Mouse (Mus musculus) inflammation-experienced regulatory T-cells, adult 6 months (primary cell): Measurements from ENCODE around the gene Fndc3b. TPM values are rescaled to one million over a fixed set of nuclear protein-coding genes. Genes with fewer than 3 reads are reported as not detected.
"Not testable (repeated sequence)": the region's sequence is repeated elsewhere in the genome, so short reads cannot be mapped to it uniquely, and the experiment has no call there.

Experiments used
- ATAC-seq: one replicate; pipeline ENCODE4 v1.8.0; 2017
- polyA plus RNA-seq, 3 experiments: library from polyadenylated mRNA; unstranded; fragments of 100-300 nt; shearing (Covaris generic); gene quantifications; one replicate each; pipeline ENCODE4 v1.2.1; 2017

Fndc3b gene
- polyA plus RNA-seq, 3 experiments from 2014 or later, result 0.26 to 0.42 (median 0.28) TPM

DNA sequence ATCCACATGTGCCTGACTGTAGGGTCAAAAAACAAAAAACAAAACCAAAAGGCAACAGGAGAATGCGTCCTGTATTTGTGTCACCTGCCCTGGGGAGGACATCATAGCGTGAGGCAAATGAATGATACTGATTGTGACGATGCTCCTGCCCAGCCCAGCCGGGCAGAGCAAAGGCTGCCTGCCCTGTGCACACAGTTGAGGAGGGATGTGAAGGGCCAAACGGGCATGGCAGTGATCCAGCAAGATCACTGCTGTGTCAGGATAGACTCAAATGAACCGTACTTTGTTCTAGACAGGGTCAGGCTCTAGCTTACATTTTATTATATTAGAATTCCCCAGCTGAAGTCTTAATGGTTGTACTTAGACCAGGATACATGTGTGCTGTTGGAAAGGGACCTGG lies 219.3 kb downstream of the Fndc3b start:
- ATAC-seq, result no peak

DNA sequence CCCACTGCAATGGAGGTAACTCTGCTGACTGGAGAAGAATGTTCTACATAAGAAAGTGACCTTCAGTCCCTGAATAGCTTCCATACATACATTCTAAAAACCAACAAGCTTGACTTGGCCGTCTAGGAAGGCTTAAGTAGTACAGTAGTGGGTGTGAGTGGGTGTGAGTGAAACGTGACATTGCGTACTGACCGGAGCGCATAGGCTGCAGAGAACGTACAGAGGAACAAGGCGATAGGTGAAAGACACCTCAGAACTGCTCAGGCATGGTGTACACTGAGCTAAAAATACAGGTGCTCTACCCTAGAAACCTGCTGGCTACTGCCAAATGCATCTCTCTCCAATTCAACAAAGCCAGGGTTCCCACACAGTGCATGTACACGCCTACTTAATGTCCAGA lies 219.7 kb downstream of the Fndc3b start:
- no peak for ATAC-seq

DNA sequence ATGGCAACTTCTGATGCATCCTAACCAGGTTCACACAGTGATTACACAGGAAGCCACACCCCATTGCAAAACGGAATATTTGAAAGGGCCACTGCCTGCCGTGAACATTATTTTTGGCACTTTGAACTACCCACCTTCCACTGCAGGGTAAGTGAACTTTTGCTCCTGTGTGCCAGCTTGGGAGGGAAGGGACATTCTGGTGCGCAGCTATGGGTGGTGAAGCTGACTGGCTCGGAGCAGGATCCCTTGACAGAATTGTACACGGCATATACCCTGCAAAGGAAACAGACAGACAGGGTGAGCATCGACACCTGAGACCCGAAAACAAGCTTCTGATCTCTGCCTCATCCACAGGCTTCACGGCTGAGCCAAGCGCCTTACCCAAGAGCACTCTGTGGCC lies 220.2 kb downstream of the Fndc3b start:
- no peak for ATAC-seq

DNA sequence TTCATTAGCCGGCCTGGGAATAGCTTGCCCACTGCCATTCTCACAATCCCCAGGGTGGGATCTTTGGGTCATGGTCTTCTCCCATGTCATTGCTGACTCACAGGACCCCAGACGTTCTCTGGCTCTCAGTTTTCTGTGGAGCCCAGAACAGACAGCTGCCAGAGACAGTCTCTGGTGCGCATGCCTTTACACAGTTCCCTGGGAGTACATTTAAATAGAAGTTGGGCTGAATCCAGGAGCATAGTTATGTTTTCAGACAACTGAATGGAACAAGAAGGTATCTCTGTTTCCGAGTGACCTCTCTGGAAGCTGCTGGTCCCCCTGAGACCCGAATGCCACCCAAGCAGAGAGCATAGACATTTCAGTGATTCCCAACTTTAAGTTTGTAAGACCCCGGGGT lies 221.6 kb downstream of the Fndc3b start:
- ATAC-seq, result no peak

DNA sequence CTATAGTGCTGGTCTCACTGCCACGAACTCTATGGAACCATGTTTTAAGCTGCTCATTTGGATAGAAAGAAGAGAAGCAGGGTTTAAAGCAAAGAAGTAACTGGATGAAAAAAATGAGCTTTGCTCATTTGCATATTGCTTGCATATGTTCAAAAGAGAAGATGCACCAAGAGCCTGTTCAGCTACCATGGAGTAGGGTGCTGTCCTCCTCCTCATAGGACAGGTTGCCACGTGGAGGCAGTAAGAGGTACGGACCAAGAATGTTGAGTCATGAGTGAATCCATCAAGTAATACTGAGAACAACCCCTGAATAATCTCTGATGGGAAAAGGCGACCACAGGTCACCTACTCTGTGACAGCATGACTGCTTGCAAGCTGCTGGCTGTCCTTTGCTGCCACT lies 226.0 kb downstream of the Fndc3b start:
- no peak for ATAC-seq

DNA sequence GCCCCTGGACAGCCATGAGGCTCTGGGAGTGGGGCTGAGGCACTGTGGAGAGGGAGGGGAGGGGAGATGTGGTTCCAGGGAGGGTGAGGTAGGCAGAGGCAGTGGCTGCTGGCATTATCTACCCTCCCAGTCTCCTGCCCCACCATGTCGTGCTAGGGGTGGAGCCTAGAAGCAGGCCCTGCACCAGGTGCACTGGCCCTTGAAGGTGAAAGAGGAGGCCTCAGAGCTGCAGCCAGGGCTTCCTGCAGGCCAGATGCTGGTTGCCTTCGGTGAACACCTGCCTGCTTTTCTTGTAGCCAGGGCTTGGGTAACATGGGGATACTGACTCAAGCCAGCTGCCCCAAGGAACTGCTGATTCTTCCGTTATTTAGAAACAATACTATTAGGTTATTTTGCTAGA lies 226.4 kb downstream of the Fndc3b start:
- ATAC-seq, result no peak

DNA sequence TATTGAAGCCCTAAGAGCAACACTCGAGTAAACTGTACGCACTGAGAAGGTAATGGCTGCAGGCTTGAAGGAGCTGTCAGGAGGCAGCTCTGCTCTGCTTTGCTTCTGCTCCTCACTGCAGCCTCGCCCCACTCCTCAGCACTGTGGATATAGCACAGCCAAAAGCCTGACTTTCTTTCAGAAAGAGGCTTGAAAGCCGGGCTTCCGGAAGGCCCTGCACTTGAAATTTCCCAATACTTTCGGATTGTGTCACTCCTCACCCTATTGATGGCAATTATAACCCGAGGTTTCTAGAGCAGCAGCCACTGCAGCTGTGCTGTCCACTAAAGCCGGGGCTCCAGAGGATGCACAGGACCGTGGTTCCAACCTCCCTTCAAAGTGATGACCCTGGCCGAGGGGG lies 227.3 kb downstream of the Fndc3b start:
- ATAC-seq, result no peak

DNA sequence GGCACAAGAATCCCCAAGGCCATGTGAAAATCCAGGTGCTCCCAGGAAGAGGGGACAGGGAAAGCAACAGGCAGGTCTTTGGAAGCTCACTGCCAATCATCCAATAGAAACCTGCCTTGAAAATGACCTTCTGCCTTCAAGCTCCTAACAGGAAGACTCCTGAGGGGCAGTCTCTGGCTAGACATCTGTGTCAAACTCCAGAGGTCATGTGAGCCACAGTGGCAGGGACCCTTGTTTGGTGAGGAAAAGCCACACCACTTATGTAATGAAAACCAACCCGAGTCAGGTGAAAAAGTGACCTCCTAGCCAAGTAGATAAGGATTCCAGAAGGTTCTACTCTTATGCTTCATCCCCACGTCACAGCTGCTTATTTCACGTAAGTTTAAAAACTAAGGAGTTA lies 227.8 kb downstream of the Fndc3b start:
- no peak for ATAC-seq

DNA sequence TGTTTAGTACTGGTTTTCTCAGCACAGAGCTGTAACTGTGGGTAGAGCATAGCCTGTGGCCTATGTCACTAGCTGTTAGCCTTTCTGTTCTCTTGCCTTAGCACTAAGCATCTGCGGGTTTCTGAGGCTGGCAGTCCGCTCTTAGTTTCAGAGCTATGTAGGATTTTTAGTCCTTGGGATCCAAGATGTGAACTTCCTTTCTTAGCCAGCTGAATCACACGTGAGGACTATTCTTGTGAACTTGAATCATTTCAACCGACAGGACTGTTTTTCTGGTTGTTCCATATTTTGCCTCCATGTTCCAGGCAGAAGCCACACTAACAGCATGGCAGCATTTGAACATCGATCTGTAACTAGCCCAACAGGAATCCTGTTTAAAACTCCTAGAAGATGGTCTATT lies 229.4 kb downstream of the Fndc3b start:
- no peak for ATAC-seq

DNA sequence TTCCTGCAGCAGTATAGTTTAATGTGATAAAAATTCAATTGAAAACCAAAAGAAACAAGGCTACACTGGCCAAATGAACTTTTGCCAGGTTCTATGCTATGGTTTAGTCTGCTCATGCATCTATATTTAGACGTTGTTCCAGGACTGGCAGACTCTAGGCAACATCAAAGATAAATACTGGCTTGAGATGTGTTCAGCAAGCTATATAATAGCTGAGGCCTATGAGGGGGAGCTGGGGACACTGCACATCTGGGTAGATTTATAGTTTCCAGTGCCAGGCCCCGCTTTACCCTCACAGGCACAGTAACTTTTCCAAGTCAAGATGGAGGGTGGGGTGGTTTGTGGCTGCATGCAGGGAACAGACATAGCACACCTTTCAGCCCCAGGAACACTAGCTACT lies 231.7 kb downstream of the Fndc3b start:
- ATAC-seq, result no peak

DNA sequence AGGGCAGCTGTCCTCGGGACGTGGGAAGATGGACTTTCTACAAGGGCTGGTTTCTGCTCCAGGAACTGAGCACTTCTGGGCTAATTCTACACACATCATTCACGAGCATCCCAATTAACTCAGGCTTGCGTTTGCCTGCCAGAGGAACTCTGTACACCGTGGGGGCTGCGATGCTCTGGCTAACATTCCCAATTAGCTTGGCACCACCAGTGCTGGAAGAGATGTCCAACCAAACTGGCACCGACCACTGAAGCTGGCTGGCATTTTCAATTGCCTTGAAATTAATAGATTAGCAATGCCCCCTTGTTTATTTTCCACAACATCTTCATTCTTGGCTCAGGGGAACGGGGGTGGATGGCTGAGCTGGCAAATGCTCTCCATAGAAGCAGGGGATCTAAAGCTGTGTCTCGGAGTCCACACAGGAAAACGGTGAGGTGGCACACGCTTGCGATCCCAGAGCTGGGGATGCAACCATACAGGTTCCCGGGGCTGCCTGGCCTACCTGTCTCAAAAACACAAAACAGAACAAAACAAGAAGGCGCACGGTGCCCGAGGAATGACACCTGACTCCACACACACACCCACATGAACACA lies 232.4 kb downstream of the Fndc3b start:
- ATAC-seq, result no peak

DNA sequence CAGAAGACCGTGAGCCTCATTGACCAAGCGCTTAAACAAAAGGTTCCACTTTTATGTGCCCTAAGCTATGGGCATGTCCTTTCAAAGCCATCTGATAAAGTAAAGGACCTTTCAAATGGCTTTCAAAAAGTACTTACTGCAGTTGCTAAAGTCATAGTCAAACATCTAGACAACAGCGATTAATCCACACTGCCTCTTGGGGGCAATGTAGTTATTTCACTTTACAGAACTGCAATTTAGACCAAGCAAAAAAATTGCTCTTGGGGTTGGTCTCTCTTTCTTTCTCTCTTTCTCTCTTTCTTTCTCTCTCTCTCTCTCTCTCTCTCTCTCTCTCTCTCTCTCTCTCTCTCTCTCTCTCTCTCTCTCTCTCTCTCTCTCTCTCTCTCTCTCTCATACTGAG lies 233.4 kb downstream of the Fndc3b start:
- ATAC-seq, result not testable (repeated sequence)

DNA sequence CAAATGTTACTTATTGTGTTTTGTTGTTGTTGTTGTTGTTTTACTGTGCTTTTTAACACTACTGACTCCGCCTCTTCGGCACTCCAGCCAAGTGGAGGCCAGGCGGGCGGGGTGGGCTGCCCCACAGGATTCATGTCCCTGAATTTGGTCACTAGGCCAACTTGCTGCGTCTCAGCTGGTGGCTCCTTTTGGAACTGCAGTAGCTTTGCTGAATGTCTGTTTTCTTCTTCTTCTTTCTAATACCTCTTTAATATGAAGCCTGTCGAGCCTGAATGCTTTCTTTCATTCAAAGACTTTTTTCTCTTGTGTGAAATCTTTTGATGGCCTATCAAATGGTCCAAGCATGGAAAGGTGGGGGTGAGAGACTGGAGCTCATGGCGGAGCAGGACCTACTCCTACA lies 235.2 kb downstream of the Fndc3b start:
- ATAC-seq, result no peak

DNA sequence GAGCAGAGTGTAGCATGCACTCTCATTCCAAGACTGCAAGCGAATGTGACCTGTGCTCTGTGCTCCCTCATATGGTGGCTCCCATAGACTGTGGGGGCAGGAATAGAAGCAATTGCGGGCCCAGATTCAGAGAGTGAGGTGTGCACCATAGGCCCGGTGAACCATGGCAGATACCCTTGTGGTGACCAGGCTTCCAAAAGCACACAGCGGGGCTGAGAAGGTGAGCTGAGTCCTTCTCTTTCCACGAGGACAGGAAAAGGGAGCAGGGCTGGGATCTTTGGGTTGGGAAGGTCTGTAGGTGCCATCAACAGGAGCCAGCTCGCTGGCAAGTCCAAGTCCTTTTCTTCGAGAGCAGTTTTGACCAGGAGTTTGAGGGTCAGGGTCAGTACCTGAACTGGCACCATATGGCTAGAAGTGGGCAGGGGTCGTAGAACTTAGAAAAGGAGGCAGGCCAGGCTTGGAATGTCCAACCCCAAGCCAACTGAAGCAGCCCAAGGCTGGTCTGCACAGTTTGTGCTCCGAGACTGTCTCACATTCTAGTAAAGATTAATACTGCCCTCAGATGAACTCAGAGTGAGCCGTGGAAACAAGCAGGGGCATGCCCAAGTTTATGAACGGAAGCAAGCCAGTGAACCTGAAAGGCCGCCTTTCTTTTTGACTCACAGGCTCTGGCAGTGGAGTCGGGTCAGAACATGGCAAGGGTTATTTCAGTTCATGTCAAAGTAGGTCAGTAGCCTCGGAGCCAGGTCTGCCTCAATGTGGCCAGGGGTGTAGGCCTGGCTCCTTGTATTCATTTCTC lies 237.1 kb downstream of the Fndc3b start:
- no peak for ATAC-seq

DNA sequence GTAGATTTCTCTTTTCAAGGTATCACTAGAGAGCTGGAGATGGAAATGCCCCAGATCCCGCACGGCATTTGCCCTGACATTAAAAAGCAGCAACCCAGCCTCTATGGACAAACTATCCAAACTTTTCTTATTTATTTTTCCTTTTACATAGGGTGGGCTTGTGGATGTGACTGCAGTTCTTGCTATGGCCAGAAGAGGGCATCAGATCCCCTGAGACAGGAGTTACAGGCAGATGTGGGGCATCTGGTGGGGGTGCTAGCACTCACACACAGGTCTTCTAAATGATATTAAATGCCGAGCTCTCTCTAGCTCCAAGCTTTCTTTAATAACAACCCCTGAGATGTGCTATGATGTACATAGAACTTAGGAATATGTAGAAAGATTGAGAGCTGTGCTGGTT lies 238.3 kb downstream of the Fndc3b start:
- no peak for ATAC-seq

DNA sequence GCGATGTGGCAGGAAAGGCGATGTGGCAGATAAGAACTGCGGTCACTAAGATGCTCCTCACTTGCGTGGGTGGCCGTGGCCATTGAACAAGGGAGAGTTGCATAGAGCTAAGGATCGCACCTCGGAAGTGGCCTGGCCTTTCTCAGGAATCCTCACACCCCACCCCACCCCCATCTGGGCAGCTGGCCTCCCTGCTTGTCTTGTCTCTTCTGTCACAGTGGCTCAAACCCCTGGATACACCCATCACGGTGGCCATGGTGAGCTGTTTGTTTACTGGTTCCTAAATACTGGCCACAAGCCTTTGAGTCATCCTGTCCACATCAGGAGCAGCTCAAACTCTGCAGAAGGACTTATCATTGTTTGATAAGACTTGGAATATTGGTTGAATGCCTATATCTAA lies 240.3 kb downstream of the Fndc3b start:
- no peak for ATAC-seq

DNA sequence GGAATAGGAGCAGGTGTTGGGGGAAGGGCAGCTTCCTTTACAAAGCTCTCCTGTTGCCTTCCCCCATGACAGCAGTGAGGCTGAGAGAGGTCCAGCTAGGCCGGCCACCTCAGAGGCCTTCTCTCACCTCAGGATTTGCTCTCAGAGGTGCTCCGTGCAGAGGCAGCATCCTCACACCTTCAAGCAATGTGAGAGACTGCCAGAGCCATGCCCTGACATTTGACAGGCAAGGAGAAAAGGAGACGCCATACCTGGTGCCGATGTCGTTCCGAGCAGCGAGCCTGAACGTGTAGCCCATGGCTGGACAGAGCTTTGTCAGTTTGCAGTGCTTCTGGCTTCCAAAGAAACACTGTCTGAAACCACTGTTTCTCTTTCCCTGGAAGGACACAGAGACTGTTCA lies 241.1 kb downstream of the Fndc3b start:
- ATAC-seq, result no peak

DNA sequence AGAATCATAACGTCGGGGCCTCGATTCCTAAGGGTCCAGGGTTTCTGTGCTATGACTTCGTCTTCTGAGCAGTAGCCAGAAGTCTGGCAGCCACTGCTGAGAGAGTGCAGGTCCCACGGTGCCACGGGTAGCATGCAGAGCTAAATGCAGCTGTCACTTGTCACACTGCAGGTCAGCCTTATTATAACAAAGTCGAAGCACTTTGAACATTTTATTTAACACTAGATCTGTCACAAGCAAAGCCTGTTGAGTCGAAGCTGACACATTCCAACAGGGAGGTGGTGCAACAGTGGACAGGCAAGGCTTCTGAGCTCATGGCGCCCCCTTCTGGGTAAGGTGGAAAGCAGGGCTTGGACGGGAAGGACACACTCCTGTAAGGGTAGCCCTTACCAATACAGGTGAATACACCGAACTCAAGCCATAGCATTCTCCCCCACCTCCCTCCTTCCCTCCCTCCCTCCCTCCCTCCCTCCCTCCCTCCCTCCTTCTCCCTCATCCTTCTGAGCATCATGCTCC lies 243.5 kb downstream of the Fndc3b start:
- no peak for ATAC-seq

DNA sequence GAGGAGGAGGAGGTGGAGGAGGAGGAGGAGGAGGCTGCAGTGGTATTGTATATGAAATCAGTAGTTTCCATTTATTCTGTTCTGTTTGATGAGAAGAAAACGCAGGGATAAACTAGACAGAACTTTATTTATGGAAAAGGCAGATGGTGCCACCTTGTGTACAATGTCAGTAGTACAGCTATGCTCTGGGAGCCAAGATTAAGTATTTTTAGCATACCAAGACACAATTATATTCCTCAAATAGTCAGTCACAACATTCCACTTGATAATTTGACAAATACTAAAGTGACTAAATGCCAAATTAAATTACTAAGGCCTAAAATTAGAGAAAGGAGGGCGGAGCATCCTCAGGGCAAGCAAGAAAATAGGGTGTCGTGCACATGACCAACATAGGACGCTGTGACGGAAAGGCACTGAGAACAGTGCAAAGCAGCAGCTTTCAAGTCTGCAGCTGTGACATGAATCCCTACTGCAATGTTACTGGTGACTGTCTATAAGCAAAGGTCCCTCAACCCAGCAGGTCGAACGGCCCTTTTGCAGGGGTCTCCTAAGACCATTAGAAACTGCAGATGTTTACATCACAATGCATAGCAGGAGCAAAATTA lies 244.7 kb downstream of the Fndc3b start:
- peak; percentile 44 for ATAC-seq

DNA sequence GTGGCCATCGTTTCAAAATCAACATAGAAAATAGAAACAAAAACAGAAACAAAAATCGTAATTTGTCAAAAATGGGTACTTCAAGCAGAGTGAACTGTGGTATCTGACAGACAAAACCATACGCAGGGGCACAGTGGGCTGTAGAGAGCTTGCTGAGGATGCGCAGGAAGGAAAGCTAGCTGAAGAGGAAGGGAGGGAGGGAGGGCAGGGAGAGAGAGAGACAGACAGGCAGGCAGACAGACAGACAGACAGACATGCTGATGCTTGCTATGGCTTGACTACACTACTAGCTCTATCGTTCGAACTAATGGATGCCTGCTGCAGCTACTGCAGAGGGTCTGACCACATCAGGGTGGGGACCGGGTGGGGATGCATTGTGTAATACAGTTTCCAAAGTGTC lies 247.7 kb downstream of the Fndc3b start:
- ATAC-seq, result no peak

DNA sequence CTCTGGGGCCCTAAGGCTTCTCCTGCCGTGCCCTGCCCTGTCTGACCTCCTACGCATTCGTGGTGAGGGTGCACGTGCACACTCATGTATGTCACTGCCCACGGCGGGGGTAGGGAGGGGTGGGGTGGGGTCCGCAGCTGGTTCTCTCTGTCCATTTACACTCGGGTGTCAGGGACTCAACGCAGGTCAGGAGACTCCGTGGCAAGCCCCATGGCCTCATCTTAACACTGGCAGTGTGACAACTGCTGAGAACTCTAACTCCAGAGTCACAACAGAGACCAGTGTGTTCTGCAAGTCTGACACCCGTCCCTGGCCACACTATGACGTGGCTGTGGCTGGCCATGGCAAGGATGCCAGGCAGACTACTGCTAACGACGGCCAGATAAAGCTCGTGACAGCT lies 248.2 kb downstream of the Fndc3b start:
- peak; percentile 5 for ATAC-seq

DNA sequence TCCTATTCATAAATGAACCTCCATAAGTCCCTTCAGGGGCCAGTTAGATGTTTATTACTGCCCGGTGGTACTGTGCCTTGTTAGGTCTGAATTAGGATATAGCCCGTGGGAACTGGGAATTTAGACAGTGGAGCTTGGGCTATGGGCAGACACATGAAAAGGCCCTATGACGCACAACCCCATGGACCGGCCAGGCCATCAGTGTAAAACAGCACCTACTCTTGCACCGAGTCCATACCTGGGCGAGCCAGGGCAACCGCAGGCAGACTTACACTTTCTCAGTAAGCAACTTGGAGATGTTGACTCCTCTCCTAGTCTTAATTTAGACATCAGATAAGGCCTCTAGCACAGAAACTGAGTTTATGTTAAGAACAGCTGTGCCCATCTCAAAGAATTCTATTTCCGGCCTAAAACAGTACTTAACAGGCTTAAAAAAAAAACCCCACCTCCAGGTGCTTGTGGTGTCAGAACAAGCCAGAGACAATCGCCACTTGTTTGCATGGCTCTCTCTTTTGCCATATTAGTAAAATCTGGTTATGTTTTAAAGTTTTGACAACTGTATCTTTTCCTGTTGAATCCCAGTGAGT lies 248.7 kb downstream of the Fndc3b start:
- peak; percentile 47 for ATAC-seq

DNA sequence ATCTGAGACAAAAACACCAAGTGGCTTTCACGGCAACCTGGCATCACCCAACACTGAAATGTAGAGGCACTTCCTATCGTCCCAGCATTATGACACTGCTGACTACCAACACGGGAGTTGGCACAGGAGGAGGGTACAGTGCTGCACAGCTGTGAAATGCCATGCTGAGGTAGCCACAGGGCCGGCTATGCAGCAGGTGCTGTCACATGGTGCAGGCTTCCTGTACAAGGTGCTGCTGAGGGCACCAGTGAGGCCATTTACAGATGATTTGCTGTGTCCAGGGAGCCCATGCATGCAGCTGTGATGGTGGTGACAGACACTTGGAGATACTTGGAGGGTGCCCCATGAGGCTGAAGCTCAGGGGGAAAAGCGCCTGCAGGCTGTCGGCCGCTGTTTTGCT lies 249.2 kb downstream of the Fndc3b start:
- no peak for ATAC-seq

DNA sequence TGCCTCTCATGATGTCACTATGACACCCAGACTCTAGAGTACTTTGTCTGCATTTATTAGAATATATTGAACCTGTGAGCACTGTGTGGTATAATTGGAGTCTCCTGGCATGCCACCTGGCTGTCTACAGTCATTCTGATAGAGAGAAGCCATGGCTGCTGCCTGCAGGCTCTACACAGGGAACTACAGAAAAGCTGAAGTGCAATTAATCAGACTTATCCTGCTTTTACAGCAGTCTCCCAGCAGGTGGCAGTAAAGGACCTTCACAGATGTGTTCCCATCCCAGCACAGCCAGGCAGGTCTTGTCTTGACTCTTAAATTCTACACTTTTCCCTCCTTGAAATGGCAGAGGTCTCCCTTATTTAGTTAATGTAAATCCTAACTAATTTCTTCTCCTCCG lies 250.1 kb downstream of the Fndc3b start:
- peak; percentile 43 for ATAC-seq
